Mouse (Mus musculus) gastrocnemius, postnatal 14 days (tissue): ENCODE measurements around the gene Rbbp9. TPM values are rescaled to one million over a fixed set of nuclear protein-coding genes. Genes with fewer than 3 reads are reported as not detected.

Source experiments
- DNase-seq: peaks from one replicate; pipeline ENCODE4 v3.0.0; 2021; ENCODE audit warnings: mixed read lengths
- intact Hi-C: fragments of 180-260 bp; cut with DNase I; formaldehyde crosslinking; loops from one replicate; pipeline ENCODE4 v1.15.1; 2025; ENCODE audit warnings: low total_unique reads
- total RNA-seq, 2 experiments: library from RNA; stranded (reverse); gene quantifications; 2 replicates each; pipeline ENCODE4 v1.2.3; 2021

Gene Rbbp9
- total RNA-seq, 2 experiments from 2014 or later: 7.4 to 7.9 TPM

DNA sequence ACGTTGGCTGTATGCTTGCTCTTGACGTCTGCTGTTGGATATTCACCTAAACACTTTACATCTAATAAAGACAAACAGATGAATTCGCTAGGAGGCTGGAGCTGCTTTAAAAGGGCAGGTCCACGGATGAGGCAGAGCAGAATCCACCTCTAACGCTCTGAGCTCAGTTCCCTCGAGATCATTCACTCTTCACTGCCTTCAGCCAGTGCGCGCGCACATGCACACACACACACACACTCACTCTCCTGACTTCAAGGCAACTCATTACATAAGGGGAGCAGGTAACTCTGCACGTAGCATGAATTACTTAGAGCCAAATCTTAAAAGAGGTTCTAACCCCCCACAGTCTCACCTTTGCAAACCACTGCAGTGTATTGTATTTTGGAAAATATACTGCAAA lies 24.8 kb downstream of the Rbbp9 start:
- intact Hi-C loops: no loop called here
- no peak for DNase-seq

DNA sequence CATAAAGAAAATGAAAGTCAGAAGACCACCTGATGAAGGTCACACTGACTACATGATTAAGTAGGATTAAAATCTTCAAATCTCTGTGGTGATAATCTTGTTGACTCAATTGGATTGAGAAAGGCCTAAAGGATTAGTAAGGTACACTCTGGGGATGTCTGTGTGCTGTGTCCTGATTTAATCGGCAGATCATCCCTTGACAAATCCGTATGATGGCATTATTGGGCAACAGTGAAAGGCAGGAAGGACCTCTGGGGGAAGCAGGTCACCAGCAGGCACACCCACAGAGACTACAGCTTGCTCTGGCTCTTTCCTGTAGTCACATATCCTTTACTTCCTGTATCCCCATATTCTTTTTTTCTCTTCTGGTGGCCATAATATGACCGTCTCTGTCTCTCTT lies 30.9 kb downstream of the Rbbp9 start:
- intact Hi-C loops: no loop called here

DNA sequence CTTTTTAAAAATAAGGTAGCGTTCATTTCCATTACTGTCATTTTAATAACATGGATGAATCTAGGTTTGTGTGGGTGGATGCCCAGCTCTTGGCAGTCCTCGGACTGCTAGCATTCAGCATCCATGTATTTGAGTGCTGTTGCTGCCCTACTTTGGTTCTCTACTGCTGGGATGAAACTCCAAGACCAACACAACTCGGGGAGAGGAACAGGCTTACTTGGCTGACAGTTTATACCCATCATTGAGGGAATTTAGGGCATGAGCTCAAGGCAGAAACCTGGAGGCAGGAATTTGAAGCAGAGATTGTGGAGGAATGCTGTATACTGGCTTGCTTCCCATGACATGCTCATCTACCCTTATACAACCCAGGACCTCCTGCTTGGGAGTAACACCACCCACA lies 36.0 kb downstream of the Rbbp9 start:
- DNase-seq: no peak
- intact Hi-C loops: no loop called here

More for the DNA sequence above, 30.9 kb downstream of the Rbbp9 start:
- DNase-seq: no peak

DNA sequence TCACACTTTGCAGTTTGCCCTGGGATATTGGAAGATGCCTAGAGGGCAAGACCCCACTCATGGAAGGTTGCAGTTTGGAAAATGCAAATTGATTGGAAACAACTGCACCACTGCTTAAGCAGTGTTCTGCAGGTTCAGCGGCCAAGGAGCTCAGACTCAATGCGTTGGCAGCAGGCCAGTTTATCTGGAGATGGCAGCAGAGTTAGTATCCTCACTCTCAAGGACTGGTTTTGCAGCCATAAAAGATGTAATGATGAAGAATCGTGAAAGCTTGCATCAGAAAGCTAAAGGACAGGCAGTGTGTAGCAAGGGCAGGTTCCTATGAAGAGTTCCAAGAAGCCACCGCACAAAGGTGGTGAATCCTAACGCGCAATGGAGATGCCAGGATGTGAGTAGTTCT lies 48.5 kb downstream of the Rbbp9 start:
- no peak for DNase-seq
- intact Hi-C loops: no loop called here

Other genes with a start within 250 kb of the Rbbp9 start
- not detected for gene Ovol2, start 218.7 kb downstream of the Rbbp9 start, total RNA-seq
- 10 to 100 TPM; 15.4 to 18.8 TPM for gene Kat14, start 181.9 kb downstream of the Rbbp9 start, total RNA-seq
- 1 to 10 TPM; 5.7 to 6.5 TPM for gene Pet117, start 181.9 kb downstream of the Rbbp9 start, total RNA-seq
- gene Dzank1, start 23.5 kb downstream of the Rbbp9 start, total RNA-seq: under 1 TPM; 0.47 to 0.84 TPM
- gene Polr3f, start 23.2 kb downstream of the Rbbp9 start, total RNA-seq: 10 to 100 TPM in 1 of 2 experiments, 1 to 10 TPM in 1; 7.9 to 10.6 TPM
- gene Sec23b, start 5.4 kb upstream of the Rbbp9 start, total RNA-seq: 10 to 100 TPM; 11.1 to 14.1 TPM
- gene Smim26, start 43.2 kb upstream of the Rbbp9 start, total RNA-seq: 10 to 100 TPM; 48.2 to 59.3 TPM
- 10 to 100 TPM; 12.1 to 12.5 TPM for gene Dtd1, start 49.0 kb upstream of the Rbbp9 start, total RNA-seq